Mouse (Mus musculus) ES-E14 (cell line): ENCODE measurements around the gene Gm21985.

Experiments
- CHD2 ChIP-seq: IDR thresholded peaks from 2 replicates; pipeline ENCODE4 v1.6.1; 2014; ENCODE audit warnings: mild to moderate bottlenecking, low read depth, low read length, inconsistent platforms
- HCFC1 ChIP-seq: IDR thresholded peaks from 2 replicates; pipeline ENCODE4 v1.6.1; 2012; ENCODE audit warnings: low read length, inconsistent platforms, borderline replicate concordance; ENCODE audit not compliant: insufficient read depth
- MAFK ChIP-seq: IDR thresholded peaks from 2 replicates; pipeline ENCODE4 v1.6.1; 2014; ENCODE audit warnings: mild to moderate bottlenecking, low read depth, low read length, inconsistent platforms; ENCODE audit not compliant: insufficient read depth
- ZC3H11A ChIP-seq: IDR thresholded peaks from 2 replicates; pipeline ENCODE4 v1.6.1; 2012; ENCODE audit warnings: low read depth, mild to moderate bottlenecking, inconsistent platforms, low read length, borderline replicate concordance

GRCm38 (mm10) chr2:112254675-112255515 is 11.2 kb upstream of the Gm21985 start:
- TF ChIP-seq ZC3H11A (no peak), CHD2 (no peak), MAFK (no peak), HCFC1 (no peak)
